Mouse (Mus musculus): ENCODE data around the gene Clip4.
"Not testable (repeated sequence)": the region's sequence is repeated elsewhere in the genome, so short reads cannot be mapped to it uniquely, and the experiment has no call there.

The Clip4 gene

DNA sequence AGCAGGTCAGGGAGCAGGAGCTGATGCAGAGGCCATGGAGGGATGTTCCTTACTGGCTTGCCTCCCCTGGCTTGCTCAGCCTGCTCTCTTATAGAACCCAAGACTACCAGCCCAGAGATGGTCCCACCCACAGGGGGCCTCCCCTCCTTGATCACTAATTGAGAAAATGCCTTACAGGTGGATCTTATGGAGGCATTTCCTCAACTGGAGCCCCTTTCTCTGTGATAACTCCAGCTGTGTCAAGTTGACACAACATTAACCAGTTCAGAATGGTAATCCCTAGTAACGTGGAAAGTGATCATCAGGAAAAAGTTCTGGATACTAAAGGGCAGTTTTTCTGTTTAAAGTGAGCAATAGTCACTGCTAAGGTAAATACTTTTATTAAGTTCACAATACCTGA lies at the start of gene Clip4:
Gene Clip4 (plus strand): TSS at position 301 of the 400 bp plus-strand sequence.
- DNase-seq (ENCODE audit: low read depth): not testable (repeated sequence)

DNA sequence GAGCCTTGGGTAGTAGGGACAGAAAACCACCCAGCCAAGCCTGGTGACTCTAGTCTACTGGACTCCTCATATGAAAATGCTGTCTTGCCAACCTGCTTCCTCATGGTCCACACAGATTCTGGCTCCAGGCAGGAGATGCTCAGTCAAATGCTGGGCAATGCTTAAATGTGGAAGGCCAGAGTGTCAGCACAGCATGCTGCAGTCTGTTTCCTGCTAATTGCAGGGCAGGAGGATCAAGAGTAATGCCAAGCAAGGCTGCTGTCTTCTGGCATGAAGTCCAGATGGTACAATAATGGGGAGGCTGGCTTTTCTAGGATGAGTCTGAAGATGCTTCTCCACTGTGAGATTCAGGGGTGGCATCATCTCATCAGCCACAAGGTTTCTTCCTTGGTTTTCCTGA lies 47.8 kb upstream of the Clip4 start:
- no peak for DNase-seq (ENCODE audit: low read depth)

DNA sequence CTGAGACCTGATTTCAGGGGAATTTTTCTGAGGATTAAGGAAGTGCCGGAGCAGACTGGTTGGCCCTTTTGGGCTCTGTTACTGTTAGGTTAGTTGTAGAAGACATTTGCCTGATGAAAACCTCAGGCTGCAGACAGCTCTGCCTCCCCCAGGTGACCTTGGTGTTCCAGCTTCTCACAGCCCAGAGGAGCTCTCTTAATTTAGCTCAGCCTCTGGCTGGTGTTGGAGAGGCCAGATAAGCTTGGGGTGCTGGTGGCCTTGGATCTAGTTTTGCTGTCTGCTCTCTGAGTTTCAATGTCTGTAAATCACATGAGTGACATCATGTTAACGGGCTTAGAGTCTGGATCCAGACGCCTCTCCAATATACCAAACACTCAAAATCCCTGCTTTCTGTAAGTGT lies 47.3 kb upstream of the Clip4 start:
- no peak for DNase-seq (ENCODE audit: low read depth)

- DNase-seq (ENCODE audit: low read depth): peak; percentile 65
Observed at GRCm38 (mm10) chr17:71730655-71731054, 37.6 kb upstream of the Clip4 start.

DNA sequence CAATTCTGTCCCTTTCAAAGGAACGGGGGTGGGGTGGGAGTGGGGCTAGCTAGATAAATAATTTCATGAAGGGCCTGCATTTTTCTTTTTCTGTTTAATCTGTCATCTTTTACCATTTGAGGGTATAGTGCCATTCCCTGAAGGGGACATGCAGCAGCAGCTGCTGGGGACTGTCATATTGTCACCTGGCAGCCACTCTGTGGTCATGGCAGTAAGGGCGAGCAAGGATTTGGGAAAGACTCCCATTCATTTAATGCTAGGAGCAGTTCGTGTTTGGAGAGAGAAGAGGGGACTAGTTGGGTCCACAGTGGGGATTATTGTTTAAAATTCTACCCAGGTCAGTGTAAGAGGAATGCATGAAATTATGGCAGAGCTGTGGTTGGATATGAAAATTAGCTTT lies 31.8 kb upstream of the Clip4 start:
- no peak for DNase-seq (ENCODE audit: low read depth)

DNA sequence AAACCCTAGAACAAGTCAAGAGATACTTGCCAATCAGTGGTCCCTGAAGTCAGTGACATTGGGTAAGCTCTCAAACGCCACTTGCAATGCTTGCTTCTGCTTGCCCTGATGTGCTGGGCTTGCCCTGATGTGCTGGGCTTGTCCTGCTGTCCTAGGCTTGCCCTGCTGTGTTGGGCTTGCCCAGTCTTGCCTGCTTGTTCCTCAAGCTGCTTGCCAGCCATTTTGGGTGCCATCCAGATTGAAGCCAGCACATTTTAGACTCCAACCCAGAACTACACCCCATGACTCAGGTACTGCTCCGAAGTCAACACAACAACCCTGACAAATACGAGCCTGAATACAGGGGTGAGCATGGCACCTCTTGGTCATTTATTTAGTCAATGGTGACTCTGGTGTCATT lies 26.1 kb upstream of the Clip4 start:
- DNase-seq (ENCODE audit: low read depth): peak; percentile 33

DNA sequence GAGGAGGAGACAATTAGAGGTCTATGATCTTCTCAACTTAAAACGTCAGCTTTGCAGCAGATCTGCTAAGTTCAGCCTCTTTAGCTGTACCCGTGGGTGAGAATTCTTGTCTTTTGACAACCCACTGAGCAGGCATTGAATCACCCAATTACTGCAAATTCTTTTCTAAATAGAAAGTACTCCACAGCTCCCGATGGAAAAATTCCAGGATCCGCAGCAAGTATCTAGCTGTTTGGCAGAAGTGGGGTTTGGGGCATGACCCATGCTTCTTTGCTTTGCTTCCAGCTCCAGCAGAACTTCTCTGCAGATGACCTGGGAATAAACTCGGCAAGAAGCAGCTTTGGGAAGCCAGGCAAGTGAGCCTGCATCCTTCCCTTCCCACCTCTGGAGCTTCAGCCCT lies 25.3 kb upstream of the Clip4 start:
- DNase-seq (ENCODE audit: low read depth): peak; percentile 56

DNA sequence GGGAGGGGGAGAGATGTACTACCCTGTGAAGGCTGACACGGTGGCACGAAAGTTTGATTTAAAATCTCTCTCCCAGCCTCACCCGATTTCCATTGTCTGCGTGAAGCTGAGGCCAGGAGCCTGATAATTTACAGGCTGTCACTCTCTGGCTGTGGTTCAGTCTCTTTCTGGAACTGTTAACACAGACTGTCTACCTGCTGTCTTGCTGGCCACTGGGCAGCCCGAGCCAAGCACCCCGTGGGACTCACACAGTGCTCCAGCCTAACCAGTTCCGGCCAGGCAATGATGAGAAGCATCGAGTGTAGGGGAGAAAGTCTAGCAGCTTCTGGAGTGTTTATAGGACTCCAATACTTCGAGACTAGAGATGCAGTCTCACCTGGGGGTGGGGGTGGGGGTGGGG lies 22.2 kb upstream of the Clip4 start:
- DNase-seq (ENCODE audit: low read depth): no peak

GRCm38 (mm10) chr17:71747561-71747960 lies 20.7 kb upstream of the Clip4 start:
- DNase-seq (ENCODE audit: low read depth): no peak

DNA sequence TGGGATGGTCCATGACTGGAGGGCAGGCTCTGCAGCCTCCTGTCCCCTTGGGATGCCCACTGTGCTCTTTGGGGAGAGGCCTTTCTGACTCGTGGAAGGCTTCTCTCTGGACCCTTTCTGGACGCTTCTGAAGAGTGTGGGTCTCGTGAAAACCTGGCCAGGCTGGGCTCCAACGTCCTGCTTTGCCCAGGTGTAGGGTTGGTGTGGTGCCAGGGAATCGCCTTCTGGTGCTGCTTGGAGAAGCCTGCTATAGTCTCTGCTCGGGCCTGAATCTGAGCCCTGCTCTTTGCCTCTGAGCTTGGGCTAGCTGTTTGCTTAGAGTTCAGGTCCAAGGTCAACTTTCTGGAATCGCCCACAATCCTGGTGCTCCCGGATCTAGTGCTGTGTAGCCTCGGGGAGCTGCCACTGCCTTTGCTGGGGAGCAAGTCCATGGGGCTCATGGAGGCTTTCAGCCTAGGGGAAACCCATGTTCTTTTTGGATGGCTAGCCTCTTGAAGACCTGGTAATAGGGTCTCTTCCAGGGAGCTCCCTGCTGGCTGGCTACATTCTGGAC lies 18.6 kb upstream of the Clip4 start:
- no peak for DNase-seq (ENCODE audit: low read depth)

GRCm38 (mm10) chr17:71752831-71753230 lies 15.4 kb upstream of the Clip4 start, which contains the start of gene Pcare:
Gene Pcare, minus strand, starts transcription at chr17:71752894.
- DNase-seq (ENCODE audit: low read depth): no peak

DNA sequence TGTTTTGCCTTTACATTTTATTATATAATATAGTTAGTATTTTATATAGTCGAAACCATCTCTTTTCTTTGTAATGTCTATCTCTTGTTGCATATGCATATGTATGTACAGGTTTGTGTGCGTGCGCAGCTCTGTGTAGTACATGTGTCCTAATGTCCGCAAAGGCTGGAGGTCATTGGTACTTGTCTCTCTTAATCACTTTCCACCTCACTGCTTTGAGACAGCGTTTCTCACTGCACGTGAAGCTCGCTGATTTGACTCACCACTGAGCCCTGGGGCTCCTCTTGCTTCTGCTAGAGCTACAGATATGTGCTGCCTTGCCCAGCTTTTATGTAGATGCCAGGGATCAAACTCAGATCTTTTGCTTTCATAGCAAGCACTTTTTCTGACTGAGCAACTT lies 7.7 kb upstream of the Clip4 start:
- DNase-seq (ENCODE audit: low read depth): no peak

- DNase-seq (ENCODE audit: low read depth): no peak
Observed at GRCm38 (mm10) chr17:71769564-71769963, 1.3 kb downstream of the Clip4 start.

- DNase-seq (ENCODE audit: low read depth): no peak
Observed at GRCm38 (mm10) chr17:71770696-71771095, 2.4 kb downstream of the Clip4 start.

DNA sequence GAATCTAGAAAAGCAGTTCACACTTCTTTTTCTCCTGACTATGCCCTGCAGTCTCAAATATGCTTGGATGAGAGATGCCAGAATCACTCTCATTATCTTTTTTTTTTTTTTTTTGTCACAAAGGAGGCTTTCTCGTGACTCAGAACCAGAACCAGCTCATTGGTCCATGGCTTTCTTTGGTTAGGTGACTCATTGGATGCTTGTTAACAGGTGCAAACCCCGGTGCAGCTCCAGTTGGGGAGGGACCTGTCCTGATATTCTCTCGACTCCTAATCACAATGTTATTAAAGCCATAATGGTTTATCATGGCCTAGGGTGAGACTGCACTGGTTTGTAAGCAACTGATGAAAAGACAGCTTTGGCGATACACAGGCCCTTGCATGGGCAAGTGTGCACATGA lies 5.9 kb downstream of the Clip4 start:
- DNase-seq (ENCODE audit: low read depth): no peak

DNA sequence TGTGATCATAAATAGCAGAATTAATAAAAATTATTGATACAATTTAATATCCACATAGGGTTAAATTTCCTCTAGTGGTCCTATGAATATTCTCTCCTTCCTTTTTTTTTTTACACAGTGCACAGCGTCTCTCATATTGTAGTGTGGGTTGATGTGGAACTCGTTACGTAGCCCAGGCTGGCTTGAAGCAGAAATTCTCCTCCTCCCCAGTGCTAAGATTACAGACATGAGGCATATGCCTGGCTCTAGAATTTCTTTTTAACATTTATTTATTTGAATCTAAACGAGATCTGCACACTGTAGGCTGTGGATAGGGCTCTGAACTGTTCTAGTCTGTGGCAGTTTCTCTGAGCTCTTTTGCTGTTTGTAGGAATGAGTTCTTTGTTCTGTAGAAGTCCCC lies 7.0 kb downstream of the Clip4 start:
- DNase-seq (ENCODE audit: low read depth): no peak

DNA sequence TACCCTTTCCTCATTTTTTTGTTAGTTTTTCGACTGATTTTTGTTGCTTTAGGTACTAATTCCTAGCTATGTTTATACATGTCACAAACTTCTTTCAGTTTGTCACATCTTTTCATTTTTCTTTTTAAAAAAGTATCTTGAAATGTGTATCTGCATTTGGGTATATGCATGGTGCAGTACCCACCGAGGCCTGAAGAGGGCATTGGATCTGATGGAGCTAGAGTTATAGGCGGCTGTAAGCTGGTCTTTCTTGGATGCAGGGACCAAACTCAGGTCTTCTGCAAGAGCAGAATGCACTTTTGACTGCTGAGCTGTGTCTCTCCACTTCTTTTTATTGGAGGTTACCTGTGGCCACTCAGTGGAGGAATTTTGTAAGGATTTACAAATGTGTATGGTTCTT lies 10.4 kb downstream of the Clip4 start:
- no peak for DNase-seq (ENCODE audit: low read depth)

- DNase-seq (ENCODE audit: low read depth): no peak
Observed at GRCm38 (mm10) chr17:71780490-71780889, 12.2 kb downstream of the Clip4 start.

DNA sequence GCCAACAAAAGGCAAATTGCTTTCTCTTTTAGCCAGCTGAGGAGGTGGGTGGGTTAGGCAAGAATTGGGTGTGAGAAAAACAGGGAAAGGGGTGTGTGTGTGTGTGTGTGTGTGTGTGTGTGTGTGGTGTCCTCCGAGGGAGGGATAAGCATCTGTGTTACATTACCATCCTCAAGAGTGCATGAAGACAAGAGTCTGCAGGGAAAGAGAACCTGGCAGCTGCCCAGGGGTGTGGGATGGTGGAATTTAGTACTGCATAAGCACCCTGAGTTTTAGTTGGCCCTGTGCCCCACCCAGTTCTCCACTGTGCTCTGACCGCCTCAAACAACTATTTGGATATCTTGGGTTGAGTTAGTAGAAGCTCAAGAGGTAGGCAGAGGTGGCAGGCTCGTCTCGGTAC lies 12.7 kb downstream of the Clip4 start:
- peak; percentile 68 for DNase-seq (ENCODE audit: low read depth)

GRCm38 (mm10) chr17:71782242-71782698 lies 14.0 kb downstream of the Clip4 start:
- DNase-seq (ENCODE audit: low read depth): no peak

DNA sequence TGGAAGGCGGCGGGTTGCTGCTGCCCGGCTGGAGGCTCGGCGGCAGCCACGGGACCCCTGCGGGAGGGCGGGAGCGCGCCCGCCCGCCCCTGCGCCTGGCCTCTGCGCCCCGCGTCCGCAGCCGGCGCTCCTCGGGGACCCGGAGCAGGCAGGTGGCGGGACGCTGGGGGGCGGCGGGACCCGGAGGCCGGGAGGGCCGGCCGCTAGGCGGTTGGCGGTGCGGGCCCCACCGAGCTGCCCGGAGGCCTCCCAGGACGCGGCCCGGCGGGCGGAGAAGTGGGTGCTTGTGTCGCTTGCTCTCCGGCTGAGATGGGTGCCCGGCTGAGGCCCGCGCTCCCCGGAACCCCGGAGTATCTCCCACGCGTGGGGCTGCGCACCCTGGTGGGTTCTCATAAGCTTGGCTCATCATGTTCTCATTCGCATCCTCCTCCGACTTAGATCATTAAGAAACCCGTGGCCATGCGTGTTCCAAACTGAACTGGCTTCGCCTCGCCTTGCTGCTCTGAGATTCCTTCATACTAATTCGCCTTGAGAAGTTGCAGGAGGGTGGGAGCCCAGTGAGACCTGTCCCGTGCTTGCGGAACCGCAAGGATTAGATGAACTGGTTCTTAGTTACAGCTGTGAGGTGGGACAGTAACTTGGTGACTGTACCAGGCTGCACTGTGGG lies 14.6 kb downstream of the Clip4 start:
- no peak for DNase-seq (ENCODE audit: low read depth)

- DNase-seq (ENCODE audit: low read depth): no peak
Observed at GRCm38 (mm10) chr17:71783366-71783735, 15.1 kb downstream of the Clip4 start.

DNA sequence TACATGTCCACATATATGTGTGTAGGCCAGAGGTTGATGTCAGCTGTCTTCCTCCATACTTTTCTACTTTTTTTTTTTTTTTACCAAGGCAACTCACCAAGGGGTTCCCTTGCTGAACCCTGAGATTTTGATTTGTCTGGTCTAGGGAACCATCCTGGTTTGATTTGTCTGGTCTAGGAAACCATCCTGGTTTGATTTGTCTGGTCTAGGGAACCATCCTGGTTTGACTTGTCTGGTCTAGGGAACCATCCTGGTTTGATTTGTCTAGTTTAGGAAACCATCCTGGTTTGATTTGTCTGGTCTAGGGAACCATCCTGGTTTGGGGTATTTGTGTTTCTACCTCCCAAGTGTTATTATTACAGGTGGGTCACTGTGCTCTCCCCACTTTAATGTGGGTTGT lies 18.2 kb downstream of the Clip4 start:
- DNase-seq (ENCODE audit: low read depth): no peak

DNA sequence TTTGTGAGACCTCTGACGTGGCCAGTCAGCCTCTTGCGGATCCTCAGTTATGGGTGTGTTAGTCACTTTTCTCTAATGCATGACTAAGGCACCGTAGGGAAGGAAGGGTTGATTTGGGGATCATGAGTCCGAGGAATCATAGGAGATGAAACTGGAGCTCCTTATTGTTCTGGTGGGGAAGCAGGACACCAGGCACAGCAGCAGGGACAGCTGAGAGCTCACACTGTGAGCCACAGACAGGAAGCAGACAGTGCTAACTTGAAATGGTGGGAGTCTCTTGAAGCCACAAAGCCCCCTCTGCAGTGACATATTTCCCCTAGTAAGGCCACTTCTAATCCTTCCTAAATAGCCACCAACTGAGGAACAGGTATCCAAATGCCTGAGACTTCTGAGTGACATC lies 22.8 kb downstream of the Clip4 start:
- no peak for DNase-seq (ENCODE audit: low read depth)

All from fibroblast of lung, adult 2 months (primary cell).